Mouse (Mus musculus) kidney, postnatal 0 days (tissue): ENCODE measurements around the gene Gm3238. TPM values are rescaled to one million over a fixed set of nuclear protein-coding genes. Genes with fewer than 3 reads are reported as not detected.
"Not testable (repeated sequence)": the region's sequence is repeated elsewhere in the genome, so short reads cannot be mapped to it uniquely, and the experiment has no call there.

Experiments
- ATAC-seq: fragments of 200-750 bp; cut with Nextera tagmentation; replicated peaks from 2 replicates; pipeline ENCODE4 v1.8.0; 2017; ENCODE audit warnings: low read depth, moderate number of reproducible peaks, moderate TSS enrichment, moderate library complexity; ENCODE audit not compliant: low FRiP score
- DNase-seq: peaks from one replicate; pipeline ENCODE4 v3.0.0-alpha.2; 2016; ENCODE audit warnings: low spot score
- H3K27ac ChIP-seq: fragments of 300-500 bp; sonication (generic); 2 replicates; pipeline ENCODE4 v1.5.1; 2014; ENCODE audit warnings: mild to moderate bottlenecking
- H3K27me3 ChIP-seq: fragments of 300-500 bp; sonication (generic); 2 replicates; pipeline ENCODE4 v1.6.1; 2014; ENCODE audit warnings: low read length, mixed read lengths; ENCODE audit not compliant: insufficient read depth
- H3K36me3 ChIP-seq: fragments of 300-500 bp; sonication (generic); 2 replicates; pipeline ENCODE4 v1.6.1; 2014; ENCODE audit warnings: low read length, mixed read lengths; ENCODE audit not compliant: insufficient read depth
- H3K4me1 ChIP-seq: fragments of 300-500 bp; sonication (generic); replicated peaks from 2 replicates; pipeline ENCODE4 v1.6.1; 2014; ENCODE audit warnings: antibody characterized with exemption, low read length, mixed read lengths; ENCODE audit not compliant: insufficient read depth
- H3K4me2 ChIP-seq: fragments of 300-500 bp; sonication (generic); 2 replicates; pipeline ENCODE4 v1.6.1; 2014; ENCODE audit warnings: mild to moderate bottlenecking, low read length, moderate library complexity, mixed read lengths
- H3K4me3 ChIP-seq: fragments of 300-500 bp; sonication (generic); replicated peaks from 2 replicates; pipeline ENCODE4 v1.5.1; 2014; ENCODE audit warnings: low read depth, low read length
- H3K9ac ChIP-seq: fragments of 300-500 bp; sonication (generic); 2 replicates; pipeline ENCODE4 v1.6.1; 2014; ENCODE audit warnings: low read depth, low read length
- H3K9me3 ChIP-seq: fragments of 300-500 bp; sonication (generic); replicated peaks from 2 replicates; pipeline ENCODE4 v1.6.1; 2016; ENCODE audit warnings: low read length, inconsistent platforms, mixed read lengths
- CTCF ChIP-seq: IDR thresholded peaks from 2 replicates; pipeline ENCODE4 v1.5.1; 2016; ENCODE audit warnings: antibody characterized with exemption, low read depth, mild to moderate bottlenecking, moderate library complexity
- WGBS: fragments of 180-500 bp; shearing (Covaris S2); extraction: QIAGEN DNeasy Blood & Tissue Kit; methylation state at CpG from one replicate; pipeline ENCODE4 v1.1.7; 2014; 5-methylcytosine and 5-hydroxymethylcytosine counted together
- polyA plus RNA-seq: library from polyadenylated mRNA; unstranded; fragments of >200 nt; fragmentation: Nextera tagmentation; extraction: Ambion mirVana; gene quantifications from 2 replicates; pipeline ENCODE4 v1.2.1, GENCODE M21; 2015

Gm3238 gene
- polyA plus RNA-seq, 1 experiment from 2014 or later = not detected

DNA sequence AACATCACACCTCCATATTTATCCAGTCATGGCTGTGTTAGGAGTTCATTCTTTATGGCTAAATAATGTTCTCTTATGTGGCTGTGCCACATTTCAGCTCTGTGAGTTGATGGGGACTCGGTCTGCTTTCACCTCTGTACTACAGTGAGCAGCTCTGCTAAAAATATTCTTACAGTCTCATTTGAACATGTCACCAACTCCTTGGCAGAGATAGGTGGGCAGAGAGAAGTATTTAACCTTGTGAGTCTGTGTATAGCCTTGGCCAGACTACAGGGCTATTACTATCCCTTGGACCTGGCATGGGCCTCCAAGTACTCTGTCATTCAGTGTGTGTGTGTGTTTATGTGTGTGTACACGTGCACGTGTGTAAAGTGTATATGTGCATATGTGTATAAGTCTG is 1.0 kb upstream of the Gm3238 start:
- not testable (repeated sequence) for DNase-seq, H3K9me3 ChIP-seq, H3K27me3 ChIP-seq, H3K36me3 ChIP-seq, H3K9ac ChIP-seq, H3K27ac ChIP-seq, ATAC-seq, H3K4me1 ChIP-seq, H3K4me3 ChIP-seq, H3K4me2 ChIP-seq
- 90% methylated on average over 2 of the region's 3 CpGs for WGBS

DNA sequence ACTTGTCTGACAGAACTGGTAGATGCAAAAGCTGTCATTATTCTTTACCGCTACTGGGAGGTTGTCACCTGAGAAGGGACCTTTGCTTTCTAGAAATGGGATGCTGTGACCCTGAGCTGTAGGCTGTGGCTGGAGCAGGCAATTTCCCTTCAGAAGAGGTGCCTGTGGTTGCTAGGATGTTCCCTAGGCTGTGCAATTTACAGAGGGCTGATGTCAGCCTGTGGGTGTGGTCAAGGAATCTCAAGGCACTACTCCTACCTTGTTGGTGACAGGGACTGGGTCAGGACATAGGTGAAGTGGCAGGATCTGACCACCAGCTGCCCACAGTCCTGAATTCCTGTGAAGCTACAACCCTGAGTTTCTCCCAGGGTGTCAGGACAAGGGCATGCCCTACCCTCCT is 1.4 kb downstream of the Gm3238 start:
- Histone ChIP-seq H3K27ac (no peak overlapping the region), H3K9me3 (no peaks in the 10 kb centered on the region), H3K4me3 (no peak overlapping the region), H3K36me3 (no peaks in the 10 kb centered on the region), H3K27me3 (no peaks in the 10 kb centered on the region), H3K4me2 (no peak overlapping the region), H3K9ac (no peak overlapping the region), H3K4me1 (no peaks in the 10 kb centered on the region)
- no peak for DNase-seq
- 55% methylated on average over 1 of the region's 1 CpGs for WGBS
- no peak for ATAC-seq
- no peak for TF ChIP-seq CTCF

DNA sequence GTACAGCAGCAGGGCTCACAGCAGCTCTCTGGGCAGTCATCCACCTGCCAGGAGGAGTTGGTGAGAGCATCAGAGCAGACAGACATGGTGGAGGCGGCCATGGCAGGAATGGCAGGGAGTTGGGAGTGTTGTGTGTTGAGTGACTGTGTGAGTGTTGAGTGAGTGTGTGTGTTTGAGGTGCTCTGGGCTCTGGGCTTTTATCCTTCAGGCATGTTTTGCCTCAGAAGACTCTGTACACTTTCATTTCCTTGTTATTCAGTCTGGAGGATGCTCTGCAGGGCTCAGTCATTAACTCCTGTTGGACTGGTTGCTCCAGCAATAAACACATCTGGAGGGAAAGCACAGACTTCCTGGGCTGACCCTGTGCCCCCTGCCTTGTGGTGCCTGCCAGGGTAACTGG is 11.5 kb downstream of the Gm3238 start, which contains the start of gene Gm3233:
Gm3233 (minus strand) TSS at position 101 of the 400 bp plus-strand sequence.
- ATAC-seq, H3K4me1 ChIP-seq, H3K9ac ChIP-seq, H3K36me3 ChIP-seq, H3K27me3 ChIP-seq, H3K4me2 ChIP-seq, H3K27ac ChIP-seq, DNase-seq, H3K9me3 ChIP-seq, H3K4me3 ChIP-seq: not testable (repeated sequence)
- no CpG with 5 or more reads among the region's 1 CpGs for WGBS

DNA sequence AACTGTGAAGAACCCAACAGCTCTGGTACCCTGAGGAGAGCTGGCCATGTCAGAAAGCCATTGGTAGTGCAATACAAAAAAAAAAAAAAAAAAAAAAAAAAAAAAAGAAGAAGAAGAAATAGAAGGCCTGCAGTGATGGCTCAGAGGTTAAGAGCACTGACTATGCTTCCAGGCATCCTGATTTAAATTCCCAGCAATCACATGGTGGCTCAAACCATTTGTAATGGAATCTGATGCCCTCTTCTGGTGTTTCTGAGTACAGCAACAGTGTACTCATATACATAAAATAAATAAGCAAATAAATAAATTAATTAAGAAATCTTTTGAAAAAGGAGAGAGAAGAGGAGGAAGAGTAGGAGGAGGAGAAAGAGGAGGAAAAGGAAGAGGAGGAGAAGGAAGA is 17.7 kb downstream of the Gm3238 start:
- no peak overlapping the region for H3K27ac ChIP-seq
- no peak overlapping the region for H3K4me3 ChIP-seq
- ATAC-seq (no peak), DNase-seq (no peak)
- H3K9ac ChIP-seq = no peak overlapping the region
- no peak overlapping the region for H3K4me2 ChIP-seq
- H3K27me3 ChIP-seq = no peaks in the 10 kb centered on the region
- no peaks in the 10 kb centered on the region for H3K36me3 ChIP-seq
- 0 out of 2 replicates have a peak, but pooled peaks have one; percentile 9 for TF ChIP-seq CTCF
- H3K4me1 ChIP-seq = no peaks in the 10 kb centered on the region
- no peaks in the 10 kb centered on the region for H3K9me3 ChIP-seq

DNA sequence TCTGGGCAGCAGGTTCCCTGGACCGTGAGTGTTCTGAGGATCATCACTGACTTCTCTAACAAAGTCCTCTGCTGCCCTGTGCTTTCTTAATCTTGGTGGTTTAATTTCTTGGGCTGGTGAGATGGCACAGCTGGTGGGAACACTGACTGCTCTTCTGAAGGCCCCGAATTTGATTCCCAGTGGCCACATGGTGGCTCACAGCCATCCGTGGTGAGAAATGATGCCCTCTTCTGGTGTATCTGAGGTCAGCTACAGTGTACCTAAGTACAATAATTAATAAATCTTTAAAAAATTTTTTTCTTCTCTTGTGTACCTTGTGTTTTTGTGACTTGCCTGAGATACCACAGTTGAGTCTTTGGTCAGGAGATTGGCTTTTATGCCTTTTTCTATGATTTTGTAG is 18.8 kb downstream of the Gm3238 start:
- H3K36me3 ChIP-seq, DNase-seq, H3K27me3 ChIP-seq, H3K27ac ChIP-seq, H3K9ac ChIP-seq, H3K9me3 ChIP-seq, H3K4me1 ChIP-seq, ATAC-seq, H3K4me3 ChIP-seq, H3K4me2 ChIP-seq: not testable (repeated sequence)
- 66% methylated on average over 3 of the region's 3 CpGs for WGBS
- peak; percentile 9; the same call in 1 of the 2 replicates for TF ChIP-seq CTCF

DNA sequence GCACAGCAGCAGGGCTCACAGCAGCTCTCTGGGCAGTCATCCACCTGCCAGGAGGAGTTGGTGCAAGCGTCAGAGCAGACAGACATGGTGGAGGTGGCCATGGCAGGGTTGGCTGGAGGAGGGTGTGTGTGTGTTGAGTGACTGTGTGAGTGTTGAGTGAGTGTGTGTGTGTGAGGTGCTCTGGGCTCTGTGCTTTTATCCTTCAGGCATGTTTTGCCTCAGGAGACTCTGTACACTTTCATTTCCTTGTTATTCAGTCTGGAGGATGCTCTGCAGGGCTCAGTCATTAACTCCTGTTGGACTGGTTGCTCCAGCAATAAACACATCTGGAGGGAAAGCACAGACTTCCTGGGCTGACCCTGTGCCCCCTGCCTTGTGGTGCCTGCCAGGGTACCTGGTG is 19.9 kb downstream of the Gm3238 start, which contains the start of gene Gm9736:
Gm9736 (minus strand) TSS at position 101 of the 400 bp plus-strand sequence.
- not testable (repeated sequence) for H3K4me2 ChIP-seq, DNase-seq, H3K4me3 ChIP-seq, H3K36me3 ChIP-seq, H3K27ac ChIP-seq, H3K9ac ChIP-seq, H3K27me3 ChIP-seq, H3K4me1 ChIP-seq, ATAC-seq, H3K9me3 ChIP-seq
- 58% methylated on average over 1 of the region's 1 CpGs for WGBS

DNA sequence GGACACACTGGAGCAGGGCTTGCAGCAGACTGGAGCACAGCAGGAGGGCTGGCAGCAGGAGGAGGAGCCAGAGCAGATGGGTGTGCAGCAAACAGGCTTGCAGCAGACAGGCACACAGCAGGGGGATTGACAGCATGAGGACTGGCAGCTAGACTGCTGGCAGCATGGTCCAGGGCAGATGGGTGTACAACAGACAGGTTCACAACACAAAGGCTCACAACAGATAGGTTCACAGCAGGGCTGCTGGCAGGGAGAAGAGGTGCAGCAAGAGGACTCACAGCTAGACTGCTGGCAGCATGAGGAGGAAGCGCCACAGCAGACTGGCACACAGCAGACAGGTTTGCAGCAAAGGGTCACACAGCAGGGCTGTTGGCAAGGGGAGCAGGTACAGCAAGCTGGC is 20.4 kb downstream of the Gm3238 start:
- not testable (repeated sequence) for H3K9me3 ChIP-seq, H3K27ac ChIP-seq, H3K4me1 ChIP-seq, H3K9ac ChIP-seq, ATAC-seq, H3K27me3 ChIP-seq, H3K4me3 ChIP-seq, H3K4me2 ChIP-seq, DNase-seq, H3K36me3 ChIP-seq
- 83% methylated on average over 1 of the region's 1 CpGs for WGBS

DNA sequence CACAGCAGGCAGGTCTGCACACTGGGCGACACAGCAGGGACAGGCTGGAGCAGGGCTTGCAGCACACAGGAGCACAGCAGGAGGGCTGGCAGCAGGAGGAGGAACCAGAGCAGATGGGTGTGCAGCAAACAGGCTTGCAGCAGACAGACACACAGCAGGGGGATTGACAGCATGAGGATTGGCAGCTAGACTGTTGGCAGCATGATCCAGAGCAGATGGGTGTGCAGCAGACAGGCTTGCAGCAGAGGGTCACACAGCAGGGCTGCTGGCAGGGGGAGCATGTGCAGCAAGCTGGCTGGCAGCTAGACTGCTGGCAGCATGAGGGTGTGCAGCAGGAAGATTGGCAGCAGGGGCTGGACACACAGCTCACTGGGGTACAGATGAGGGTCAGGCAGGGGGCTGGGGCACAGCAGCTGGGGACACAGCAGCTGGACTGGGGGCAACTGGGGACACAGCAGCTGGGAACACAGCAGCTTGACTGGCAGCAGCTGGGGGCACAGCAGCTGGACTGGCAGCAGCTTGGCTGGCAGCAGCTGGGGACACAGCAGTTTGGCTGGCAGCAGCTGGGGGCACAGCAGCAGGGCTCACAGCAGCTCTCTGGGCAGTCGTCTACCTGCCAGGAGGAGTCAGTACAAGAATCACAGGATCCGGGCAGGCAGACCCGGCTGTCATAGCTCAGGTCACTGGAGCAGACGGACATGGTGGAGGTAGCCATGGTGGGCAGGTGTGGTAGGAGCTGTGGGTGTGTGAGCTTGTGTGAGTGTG is 29.0 kb downstream of the Gm3238 start, which contains the start of gene Gm18596:
Gm18596 (minus strand) TSS at position 715 of the 765 bp plus-strand sequence.
- DNase-seq, H3K4me2 ChIP-seq: not testable (repeated sequence)

More for the DNA sequence above, 29.0 kb downstream of the Gm3238 start, which contains the start of gene Gm18596:
- 55% methylated on average over 4 of the region's 5 CpGs for WGBS
- H3K27me3 ChIP-seq, H3K9me3 ChIP-seq, H3K36me3 ChIP-seq, H3K9ac ChIP-seq, H3K27ac ChIP-seq, H3K4me3 ChIP-seq, H3K4me1 ChIP-seq, ATAC-seq: not testable (repeated sequence)
